Mouse (Mus musculus): Measurements from ENCODE around the gene Tmco3.

GRCm38 (mm10) chr8:13293677-13294470, 5.9 kb downstream of the Tmco3 start:
- TF ChIP-seq CTCF (IDR thresholded peaks at IDR 0.05; ENCODE audit: low read depth) = no peak
- TF ChIP-seq EP300 (IDR thresholded peaks at IDR 0.05; ENCODE audit: low read depth) = no peak

Measured in liver, postnatal 0 days (tissue).